Mouse (Mus musculus) kidney, adult 2 months (tissue): ENCODE results near the gene Edn3.

Source experiments
- CTCF ChIP-seq: fragments of 200-500 bp; conservative IDR thresholded peaks from 2 replicates; pipeline ENCODE4 v1.5.1; 2011; ENCODE audit warnings: low read depth, mild to moderate bottlenecking, control low read depth, low read length, moderate library complexity, mixed read lengths; ENCODE audit not compliant: insufficient read depth, insufficient read length
- POLR2A ChIP-seq: fragments of 200-500 bp; IDR thresholded peaks from one replicate; pipeline ENCODE4 v1.6.1; 2011; ENCODE audit warnings: low read depth, low read length, control low read depth

- TF ChIP-seq CTCF (no peak), POLR2A (no peak)
These were observed 25.1 kb upstream of the Edn3 start for GRCm38 (mm10) chr2:174735270-174735669.
